ENCODE assay signal across 11 mouse cellular contexts in the genomic region with DNA sequence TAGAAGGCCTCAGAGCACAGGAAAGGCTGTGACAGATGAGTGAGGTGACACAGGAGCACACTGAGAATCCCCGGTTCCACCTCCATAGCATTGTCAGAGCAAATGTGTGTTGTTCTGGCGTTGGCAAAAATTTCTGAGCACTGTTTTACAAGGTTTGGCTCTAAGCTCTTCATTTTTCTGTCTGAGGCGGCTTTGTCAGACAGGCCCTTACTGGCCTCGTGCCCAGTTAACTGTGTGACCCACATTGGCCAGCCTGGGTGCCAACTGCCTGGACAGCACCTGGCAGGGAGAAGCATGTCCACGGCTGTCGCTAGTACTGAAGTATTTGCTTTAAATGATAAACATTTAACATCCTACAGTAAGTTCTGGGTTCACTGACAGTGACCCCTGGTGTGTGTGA. TPM values are rescaled to one million over a fixed set of nuclear protein-coding genes. Genes with fewer than 3 reads are reported as not detected.
DNase-seq lines count a peak whose midpoint lies in the region; ATAC-seq and TF ChIP-seq lines count a peak whose summit lies in the region.
"Had no signal": no experiment of that assay in that cellular context is flagged by ENCODE, and none has a peak within 500 bp of the region (broad histone marks: within the 10 kb centered on the region; RNA-seq: fewer than 3 reads in every experiment).

No protein-coding gene starts in this region.

- H3K27ac ChIP-seq in kidney, adult 2 months (ENCODE audit: insufficient read depth, low read depth, low read length), result 0 out of 2 replicates have a peak overlapping the region, but pooled peaks have one; percentile 5
- H3K27ac ChIP-seq in kidney, embryonic 15.5 days, result no peak overlapping the region
- H3K27ac ChIP-seq in cerebellum, adult 2 months (ENCODE audit: insufficient read depth, low read length), result peak overlapping the region; percentile 15; the same call in 1 of the 2 replicates
- H3K27ac ChIP-seq in hindbrain, postnatal 0 days, result peak overlapping the region; percentile 61
- H3K27ac ChIP-seq in stomach, embryonic 15.5 days, result peak overlapping the region; percentile 58; the same call in 1 of the 2 replicates
- H3K27ac ChIP-seq: embryonic facial prominence, embryonic 15.5 days; limb, embryonic 15.5 days had no signal

- H3K27me3 ChIP-seq in kidney, adult 2 months (replicated peaks; ENCODE audit: control insufficient read depth, insufficient read depth, low read length), result no peaks in the 10 kb centered on the region
- no peaks in the 10 kb centered on the region for H3K27me3 ChIP-seq in kidney, embryonic 15.5 days
- H3K27me3 ChIP-seq in cerebellum, adult 2 months (ENCODE audit: control insufficient read depth, insufficient read depth, low read length), result no peaks in the 10 kb centered on the region
- H3K27me3 ChIP-seq in hindbrain, postnatal 0 days (ENCODE audit: insufficient read depth, low read length), result no peaks in the 10 kb centered on the region
- H3K27me3 ChIP-seq in stomach, embryonic 15.5 days (replicated peaks), result no peaks in the 10 kb centered on the region
- H3K27me3 ChIP-seq: embryonic facial prominence, embryonic 15.5 days; limb, embryonic 15.5 days had no signal

- no peaks in the 10 kb centered on the region for H3K9me3 ChIP-seq in kidney, embryonic 15.5 days (replicated peaks)
- no peaks in the 10 kb centered on the region for H3K9me3 ChIP-seq in hindbrain, postnatal 0 days (ENCODE audit: low read length)
- no peaks in the 10 kb centered on the region for H3K9me3 ChIP-seq in stomach, embryonic 15.5 days
- H3K9me3 ChIP-seq: embryonic facial prominence, embryonic 15.5 days; G1E; limb, embryonic 15.5 days had no signal

- H3K36me3 ChIP-seq in kidney, adult 2 months (ENCODE audit: control insufficient read depth, insufficient read depth, low read length), result no peaks in the 10 kb centered on the region
- H3K36me3 ChIP-seq in kidney, embryonic 15.5 days, result no peaks in the 10 kb centered on the region
- no peaks in the 10 kb centered on the region for H3K36me3 ChIP-seq in hindbrain, postnatal 0 days (ENCODE audit: insufficient read depth, low read length)
- no peaks in the 10 kb centered on the region for H3K36me3 ChIP-seq in stomach, embryonic 15.5 days
- H3K36me3 ChIP-seq: embryonic facial prominence, embryonic 15.5 days; G1E; limb, embryonic 15.5 days had no signal

- no peak for TF ChIP-seq CTCF in kidney, adult 2 months (conservative IDR thresholded peaks at IDR 0.05; ENCODE audit: insufficient read depth, insufficient read length, low read depth, low read length)
- no peak for TF ChIP-seq CTCF in cerebellum, adult 2 months (IDR thresholded peaks at IDR 0.05; ENCODE audit: borderline replicate concordance, insufficient read depth, low read depth, low read length)
- no peak for TF ChIP-seq CTCF in hindbrain, postnatal 0 days (IDR thresholded peaks at IDR 0.05; ENCODE audit: low read depth)

- WGBS in kidney, adult 2 months, result 11% methylated on average over 6 of the region's 6 CpGs
- 69% methylated on average over 6 of the region's 6 CpGs for WGBS in kidney, embryonic 15.5 days
- 1% methylated on average over 6 of the region's 6 CpGs for WGBS in cerebellum, adult 2 months
- 31% methylated on average over 6 of the region's 6 CpGs for WGBS in hindbrain, postnatal 0 days
- 52% methylated on average over 6 of the region's 6 CpGs for WGBS in stomach, embryonic 15.5 days

- DNase-seq in kidney, adult 2 months, result peak; percentile 92
- peak; percentile 31 for DNase-seq in NIH3T3 (ENCODE audit: low read depth)
- peak; percentile 91 to 95 for DNase-seq in cerebellum, adult 2 months
- peak; percentile 74 for DNase-seq in hindbrain, postnatal 0 days (ENCODE audit: low spot score)
- no peak for DNase-seq in thymus, postnatal 0 days (ENCODE audit: low spot score)
- no peak for DNase-seq in frontal cortex, postnatal 14 days (ENCODE audit: low spot score in 2 of 2)

- no peak overlapping the region for H3K4me2 ChIP-seq in kidney, embryonic 15.5 days
- no peak overlapping the region for H3K4me2 ChIP-seq in hindbrain, postnatal 0 days (ENCODE audit: low read depth, low read length)
- no peak overlapping the region for H3K4me2 ChIP-seq in stomach, embryonic 15.5 days
- H3K4me2 ChIP-seq: embryonic facial prominence, embryonic 15.5 days; limb, embryonic 15.5 days had no signal

- H3K4me3 ChIP-seq in kidney, adult 2 months (ENCODE audit: insufficient read depth, low read depth, low read length), result no peak overlapping the region
- no peak overlapping the region for H3K4me3 ChIP-seq in kidney, embryonic 15.5 days (replicated peaks)
- H3K4me3 ChIP-seq in cerebellum, adult 2 months (replicated peaks; ENCODE audit: insufficient read depth, low read depth, low read length), result no peak overlapping the region
- H3K4me3 ChIP-seq in hindbrain, postnatal 0 days (ENCODE audit: low read length), result no peak overlapping the region
- no peak overlapping the region for H3K4me3 ChIP-seq in stomach, embryonic 15.5 days (replicated peaks)
- H3K4me3 ChIP-seq: embryonic facial prominence, embryonic 15.5 days; limb, embryonic 15.5 days had no signal

- TF ChIP-seq POLR2A in kidney, adult 2 months (IDR thresholded peaks at IDR 0.05; ENCODE audit: low read depth, low read length), result no peak
- TF ChIP-seq POLR2A in cerebellum, adult 2 months (IDR thresholded peaks at IDR 0.05; ENCODE audit: borderline replicate concordance, insufficient read depth, low read length), result no peak

- ATAC-seq in kidney, embryonic 15.5 days (replicated peaks; ENCODE audit: low FRiP score), result no peak
- ATAC-seq in hindbrain, postnatal 0 days, result peak; percentile 30; the same call in 1 of the 2 replicates
- ATAC-seq in stomach, embryonic 15.5 days (ENCODE audit: insufficient read depth, low FRiP score, low read depth), result no peak

- H3K4me1 ChIP-seq in kidney, adult 2 months (ENCODE audit: control insufficient read depth, insufficient read depth, low read length), result peaks cover 33% of the 10 kb centered on the region
- H3K4me1 ChIP-seq in kidney, embryonic 15.5 days, result peaks cover 17% of the 10 kb centered on the region
- peaks cover 47% of the 10 kb centered on the region for H3K4me1 ChIP-seq in cerebellum, adult 2 months (ENCODE audit: control insufficient read depth, insufficient read depth, low read length)
- H3K4me1 ChIP-seq in hindbrain, postnatal 0 days (ENCODE audit: insufficient read depth, low read length), result peaks cover 33% of the 10 kb centered on the region
- H3K4me1 ChIP-seq in stomach, embryonic 15.5 days, result peaks cover 25% of the 10 kb centered on the region

- no peak overlapping the region for H3K9ac ChIP-seq in kidney, embryonic 15.5 days
- H3K9ac ChIP-seq in hindbrain, postnatal 0 days (replicated peaks; ENCODE audit: low read length), result no peak overlapping the region
- H3K9ac ChIP-seq in stomach, embryonic 15.5 days, result no peak overlapping the region
- H3K9ac ChIP-seq: embryonic facial prominence, embryonic 15.5 days; limb, embryonic 15.5 days had no signal

RNA-seq across cellular contexts. Expression of a gene that starts 35.4 kb away (rescaled TPM):
- 6.0 and 7.3 TPM in 2 replicates for polyA plus RNA-seq in kidney, adult 2 months (2012; rRNA removed)
- 9.3 and 10.1 TPM in 2 replicates for polyA plus RNA-seq in kidney, embryonic 15.5 days (2015; fragmentation: Nextera tagmentation; extraction: Ambion mirVana)
- 28.4 and 34.8 TPM in 2 replicates for polyA plus RNA-seq in cerebellum, adult 2 months (2012; rRNA removed)
- total RNA-seq in hindbrain, postnatal 0 days (2014; rRNA removed), result 23.5 and 29.9 TPM in 2 replicates
- 19.8 and 22.2 TPM in 2 replicates for polyA plus RNA-seq in hindbrain, postnatal 0 days (2015; fragmentation: Nextera tagmentation; extraction: Ambion mirVana)
- polyA plus RNA-seq in stomach, embryonic 15.5 days (2015; fragmentation: Nextera tagmentation; extraction: Ambion mirVana), result 10.7 and 11.3 TPM in 2 replicates
- polyA plus RNA-seq in thymus, postnatal 0 days (2015; fragmentation: Nextera tagmentation; extraction: Ambion mirVana), result 44.0 and 44.4 TPM in 2 replicates

Comparison
In these comparisons a context has a peak if more than half of its experiments do, and no peak if none do; other contexts are left out.
1. DNase-seq: peak in kidney, adult 2 months (single experiment), NIH3T3 (single experiment), cerebellum, adult 2 months (2 of 2) and hindbrain, postnatal 0 days (single experiment); none in thymus, postnatal 0 days (single experiment) and frontal cortex, postnatal 14 days (0 of 2).